Mouse (Mus musculus): Measurements from ENCODE around the gene Abtb2. TPM values are rescaled to one million over a fixed set of nuclear protein-coding genes. Genes with fewer than 3 reads are reported as not detected.

Gene Abtb2
- polyA plus RNA-seq, 1 experiment from 2014 or later: 11.5 TPM

DNA sequence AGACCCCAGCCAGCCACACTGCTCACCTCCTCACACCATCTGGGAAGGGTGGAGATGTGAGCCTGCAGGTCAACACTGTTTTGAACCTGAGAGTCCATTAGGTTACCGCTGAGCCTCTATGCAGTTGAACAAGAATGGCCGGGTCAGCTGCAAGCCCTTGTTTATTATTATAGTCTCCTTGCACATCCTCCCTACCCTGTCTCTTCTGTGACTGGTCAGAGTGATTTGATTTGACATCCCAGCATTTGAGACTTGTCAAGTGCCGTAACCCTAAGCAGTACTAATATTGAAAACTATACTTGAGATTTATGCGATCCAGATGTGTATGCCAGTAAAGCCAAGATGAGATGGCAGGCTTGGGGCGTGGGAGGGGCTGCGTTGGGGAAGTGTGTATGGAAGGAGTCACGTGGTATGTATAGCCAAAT, 65.2 kb downstream of the Abtb2 start:
- Histone ChIP-seq H3K27ac (replicated peaks; ENCODE audit: low read depth, low read length) (no peak overlapping the region), H3K9me3 (ENCODE audit: control insufficient read depth, low read length) (no peaks in the 10 kb centered on the region), H3K4me3 (ENCODE audit: low read depth, low read length) (no peak overlapping the region), H3K4me1 (ENCODE audit: control insufficient read depth, insufficient read depth, low read length) (peaks cover 34% of the 10 kb centered on the region), H3K36me3 (ENCODE audit: control insufficient read depth, insufficient read depth, low read length) (no peaks in the 10 kb centered on the region), H3K9ac (ENCODE audit: low read length) (no peak overlapping the region), H3K27me3 (ENCODE audit: control insufficient read depth, insufficient read depth, low read length) (no peaks in the 10 kb centered on the region), H3K4me2 (ENCODE audit: low read depth, severe bottlenecking) (no peak overlapping the region)
- ATAC-seq (ENCODE audit: insufficient number of reproducible peaks, low FRiP score, low TSS enrichment, low read depth) (0 out of 2 replicates have a peak, but pooled peaks have one; percentile 62), DNase-seq (ENCODE audit: low spot score) (peak; percentile 60)
- 42% methylated on average over 7 of the region's 7 CpGs for WGBS

DNA sequence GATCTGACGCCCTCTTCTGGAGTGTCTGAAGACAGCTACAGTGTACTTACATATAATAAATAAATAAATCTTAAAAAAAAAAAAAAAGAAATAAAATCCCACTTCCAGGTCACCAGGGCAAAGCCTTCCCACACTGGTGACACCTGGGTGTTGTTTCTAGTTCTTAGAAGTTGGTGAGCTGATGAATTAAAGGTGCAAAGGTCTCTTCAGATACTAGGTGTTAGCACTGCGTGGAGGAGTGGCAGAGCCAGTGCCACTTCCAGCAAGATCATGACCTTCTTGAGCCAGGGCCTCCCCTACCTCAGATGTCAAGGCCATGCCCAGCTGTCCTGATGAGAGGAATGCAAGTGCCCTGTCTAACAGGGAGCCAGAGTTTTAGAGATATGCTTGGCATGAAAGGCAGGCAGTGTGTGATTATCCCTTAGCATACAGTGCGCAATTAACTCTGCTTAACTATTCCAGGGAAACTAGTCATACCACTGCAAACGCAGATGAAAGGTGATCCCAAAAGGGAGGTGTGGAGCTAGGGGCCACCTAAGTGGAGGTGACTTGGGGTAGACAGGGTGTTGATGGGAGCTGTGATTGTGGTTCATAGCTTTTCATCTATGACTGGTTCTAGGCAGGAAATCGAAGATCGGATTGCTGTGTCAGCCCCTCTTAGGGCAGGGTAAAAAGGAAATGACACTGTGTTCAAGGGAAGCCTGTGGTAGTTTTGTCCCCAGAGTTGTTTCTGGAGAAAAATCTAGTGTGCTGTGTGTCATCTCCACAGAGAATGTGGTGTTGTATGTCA, 66.2 kb downstream of the Abtb2 start:
- ATAC-seq (ENCODE audit: insufficient number of reproducible peaks, low FRiP score, low TSS enrichment, low read depth): no peak
- peaks cover 34% of the 10 kb centered on the region for H3K4me1 ChIP-seq (ENCODE audit: control insufficient read depth, insufficient read depth, low read length)
- WGBS: 50% methylated on average over 5 of the region's 6 CpGs
- DNase-seq (ENCODE audit: low spot score): no peak
- no peaks in the 10 kb centered on the region for H3K36me3 ChIP-seq (ENCODE audit: control insufficient read depth, insufficient read depth, low read length)
- H3K27me3 ChIP-seq (ENCODE audit: control insufficient read depth, insufficient read depth, low read length): no peaks in the 10 kb centered on the region
- no peak overlapping the region for H3K9ac ChIP-seq (ENCODE audit: low read length)
- H3K4me2 ChIP-seq (ENCODE audit: low read depth, severe bottlenecking): no peak overlapping the region
- no peak overlapping the region for H3K27ac ChIP-seq (replicated peaks; ENCODE audit: low read depth, low read length)
- H3K9me3 ChIP-seq (ENCODE audit: control insufficient read depth, low read length): no peaks in the 10 kb centered on the region
- no peak overlapping the region for H3K4me3 ChIP-seq (ENCODE audit: low read depth, low read length)

DNA sequence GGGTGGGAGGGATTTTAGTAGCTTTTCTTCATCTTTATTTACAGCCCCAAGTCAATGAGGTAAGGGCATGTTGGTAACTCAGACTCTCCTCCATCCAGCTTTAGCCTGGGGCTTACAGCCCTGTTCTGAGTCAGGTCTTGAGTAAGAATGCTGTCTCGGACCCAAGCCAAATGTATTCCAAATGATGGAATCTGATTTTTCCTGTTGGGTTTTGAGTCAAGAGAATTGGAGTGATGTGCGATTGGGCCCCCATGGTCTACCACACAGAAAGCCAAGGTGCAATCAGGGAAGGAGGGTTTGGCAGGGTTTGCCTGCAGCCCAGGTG, 66.8 kb downstream of the Abtb2 start:
- ATAC-seq (ENCODE audit: insufficient number of reproducible peaks, low FRiP score, low TSS enrichment, low read depth) (no peak), DNase-seq (ENCODE audit: low spot score) (no peak)
- H3K4me1 ChIP-seq (ENCODE audit: control insufficient read depth, insufficient read depth, low read length): peaks cover 34% of the 10 kb centered on the region
- no peak overlapping the region for H3K4me3 ChIP-seq (ENCODE audit: low read depth, low read length)
- no peaks in the 10 kb centered on the region for H3K36me3 ChIP-seq (ENCODE audit: control insufficient read depth, insufficient read depth, low read length)
- no peak overlapping the region for H3K27ac ChIP-seq (replicated peaks; ENCODE audit: low read depth, low read length)
- no peak overlapping the region for H3K9ac ChIP-seq (ENCODE audit: low read length)
- 82% methylated on average over 2 of the region's 2 CpGs for WGBS
- H3K4me2 ChIP-seq (ENCODE audit: low read depth, severe bottlenecking): no peak overlapping the region
- H3K9me3 ChIP-seq (ENCODE audit: control insufficient read depth, low read length): no peaks in the 10 kb centered on the region
- H3K27me3 ChIP-seq (ENCODE audit: control insufficient read depth, insufficient read depth, low read length): no peaks in the 10 kb centered on the region

DNA sequence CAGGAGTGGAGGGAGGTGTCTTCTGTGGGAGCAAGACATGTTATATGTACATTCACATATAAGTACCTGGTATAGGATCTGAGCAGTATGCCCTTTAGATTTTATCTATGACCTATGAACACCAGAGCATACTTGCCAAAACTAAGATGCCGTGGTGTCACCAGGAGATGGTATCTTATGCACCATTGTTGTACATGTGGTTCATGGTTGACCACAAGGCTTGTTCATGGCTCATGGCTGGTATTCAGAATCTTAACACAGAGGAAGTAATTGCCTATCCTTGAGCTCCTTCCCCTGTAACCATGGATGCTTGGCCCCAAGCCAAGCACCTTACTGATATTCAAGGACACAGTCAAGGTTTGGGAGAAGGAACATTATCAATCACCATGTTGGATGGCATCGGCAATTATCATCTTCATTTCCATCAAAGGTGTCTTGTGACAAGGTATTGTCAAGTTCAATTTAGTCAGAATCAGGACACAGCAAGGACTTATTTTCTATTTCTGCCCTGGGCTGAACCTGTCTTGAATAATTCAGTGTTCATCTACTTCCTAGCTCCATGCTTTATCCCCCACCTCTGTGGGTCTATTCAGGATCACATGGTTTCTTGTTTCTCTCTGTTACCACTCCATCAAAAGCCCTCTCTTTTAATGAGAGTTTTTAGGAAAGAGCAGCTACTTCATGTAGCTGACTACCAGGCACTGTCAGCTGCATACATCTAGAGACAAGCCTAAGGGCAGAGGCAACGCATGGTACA, 69.8 kb downstream of the Abtb2 start:
- H3K9ac ChIP-seq (ENCODE audit: low read length): no peak overlapping the region
- no peak overlapping the region for H3K4me3 ChIP-seq (ENCODE audit: low read depth, low read length)
- H3K36me3 ChIP-seq (ENCODE audit: control insufficient read depth, insufficient read depth, low read length): no peaks in the 10 kb centered on the region
- H3K9me3 ChIP-seq (ENCODE audit: control insufficient read depth, low read length): no peaks in the 10 kb centered on the region
- 96% methylated on average over 3 of the region's 3 CpGs for WGBS
- H3K4me1 ChIP-seq (ENCODE audit: control insufficient read depth, insufficient read depth, low read length): peaks cover 38% of the 10 kb centered on the region
- ATAC-seq (ENCODE audit: insufficient number of reproducible peaks, low FRiP score, low TSS enrichment, low read depth): no peak
- no peak overlapping the region for H3K4me2 ChIP-seq (ENCODE audit: low read depth, severe bottlenecking)
- no peak for DNase-seq (ENCODE audit: low spot score)
- no peak overlapping the region for H3K27ac ChIP-seq (replicated peaks; ENCODE audit: low read depth, low read length)
- H3K27me3 ChIP-seq (ENCODE audit: control insufficient read depth, insufficient read depth, low read length): no peaks in the 10 kb centered on the region

DNA sequence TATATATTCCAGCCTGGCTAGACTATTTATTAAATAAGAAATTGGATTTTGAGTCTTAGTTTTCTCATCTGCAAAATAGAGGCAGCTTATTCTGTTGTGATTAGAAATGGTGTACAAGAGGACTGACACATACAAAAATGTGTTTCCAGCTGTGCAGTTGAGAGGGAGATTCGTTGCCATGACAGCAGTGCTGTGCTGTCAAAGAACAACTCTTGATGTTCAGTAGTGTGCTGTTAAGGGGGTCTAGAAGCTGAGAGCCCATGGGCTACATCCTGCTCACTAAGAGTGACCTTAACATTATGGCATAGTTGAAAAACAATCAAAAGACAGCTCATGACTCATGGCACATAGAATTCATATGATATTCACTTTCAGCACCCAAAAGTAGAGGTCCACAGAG, 71.3 kb downstream of the Abtb2 start:
- no peak overlapping the region for H3K27ac ChIP-seq (replicated peaks; ENCODE audit: low read depth, low read length)
- no peak overlapping the region for H3K4me2 ChIP-seq (ENCODE audit: low read depth, severe bottlenecking)
- no peaks in the 10 kb centered on the region for H3K27me3 ChIP-seq (ENCODE audit: control insufficient read depth, insufficient read depth, low read length)
- H3K9me3 ChIP-seq (ENCODE audit: control insufficient read depth, low read length): no peaks in the 10 kb centered on the region
- no peaks in the 10 kb centered on the region for H3K36me3 ChIP-seq (ENCODE audit: control insufficient read depth, insufficient read depth, low read length)
- DNase-seq (ENCODE audit: low spot score): no peak
- H3K9ac ChIP-seq (ENCODE audit: low read length): no peak overlapping the region
- no peak overlapping the region for H3K4me3 ChIP-seq (ENCODE audit: low read depth, low read length)
- ATAC-seq (ENCODE audit: insufficient number of reproducible peaks, low FRiP score, low TSS enrichment, low read depth): no peak
- peaks cover 33% of the 10 kb centered on the region for H3K4me1 ChIP-seq (ENCODE audit: control insufficient read depth, insufficient read depth, low read length)
- 74% methylated on average over 1 of the region's 1 CpGs for WGBS

DNA sequence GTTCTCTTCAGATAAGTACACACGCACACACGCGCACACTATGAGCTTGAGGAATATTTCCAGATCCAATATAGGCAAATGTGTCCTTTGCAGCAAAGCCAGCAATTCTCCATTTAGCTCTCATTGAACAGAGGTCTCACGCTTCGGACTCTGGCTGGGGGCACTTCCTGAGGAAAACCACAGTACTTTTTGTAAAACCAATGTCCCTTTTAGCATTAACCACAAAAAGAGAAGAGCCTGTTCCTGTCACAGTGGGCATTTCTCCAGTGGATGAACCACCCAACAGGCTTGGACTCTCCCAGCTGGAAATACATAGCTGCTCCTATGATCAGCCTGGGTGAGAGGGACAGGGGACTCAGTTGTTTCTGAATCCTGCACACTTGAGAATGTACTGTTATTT, 71.8 kb downstream of the Abtb2 start:
- H3K9me3 ChIP-seq (ENCODE audit: control insufficient read depth, low read length): no peaks in the 10 kb centered on the region
- no peak for ATAC-seq (ENCODE audit: insufficient number of reproducible peaks, low FRiP score, low TSS enrichment, low read depth)
- WGBS: 95% methylated on average over 5 of the region's 5 CpGs

DNA sequence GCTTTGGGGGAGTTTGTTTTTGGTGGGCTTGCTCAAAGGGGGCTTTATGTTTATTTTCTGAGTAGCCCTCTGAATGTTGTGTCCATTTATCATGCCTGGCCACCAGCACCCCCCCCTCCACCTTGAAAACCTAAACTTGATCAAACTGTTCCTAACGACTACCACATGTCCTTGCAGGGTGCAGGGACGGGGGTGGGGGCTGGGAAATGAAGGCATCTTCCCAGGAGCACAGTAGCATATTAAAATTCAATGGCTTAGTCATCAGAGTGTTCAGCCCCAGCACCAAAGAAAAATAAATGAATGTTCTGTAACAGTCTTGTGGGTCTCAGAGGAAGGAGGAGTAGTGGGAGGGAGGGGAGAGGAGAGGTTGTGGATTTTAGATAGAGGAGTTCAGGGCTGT, 73.6 kb downstream of the Abtb2 start:
- DNase-seq (ENCODE audit: low spot score) (no peak), ATAC-seq (ENCODE audit: insufficient number of reproducible peaks, low FRiP score, low TSS enrichment, low read depth) (no peak)
- no peak overlapping the region for H3K4me2 ChIP-seq (ENCODE audit: low read depth, severe bottlenecking)
- H3K4me1 ChIP-seq (ENCODE audit: control insufficient read depth, insufficient read depth, low read length): peaks cover 34% of the 10 kb centered on the region
- H3K36me3 ChIP-seq (ENCODE audit: control insufficient read depth, insufficient read depth, low read length): no peaks in the 10 kb centered on the region
- no peak overlapping the region for H3K4me3 ChIP-seq (ENCODE audit: low read depth, low read length)
- no peak overlapping the region for H3K27ac ChIP-seq (replicated peaks; ENCODE audit: low read depth, low read length)
- H3K9ac ChIP-seq (ENCODE audit: low read length): no peak overlapping the region
- H3K27me3 ChIP-seq (ENCODE audit: control insufficient read depth, insufficient read depth, low read length): no peaks in the 10 kb centered on the region
- 10% methylated on average over 2 of the region's 2 CpGs for WGBS
- no peaks in the 10 kb centered on the region for H3K9me3 ChIP-seq (ENCODE audit: control insufficient read depth, low read length)

More for the DNA sequence above, 71.8 kb downstream of the Abtb2 start:
- Histone ChIP-seq H3K9ac (ENCODE audit: low read length) (no peak overlapping the region), H3K36me3 (ENCODE audit: control insufficient read depth, insufficient read depth, low read length) (no peaks in the 10 kb centered on the region), H3K27ac (replicated peaks; ENCODE audit: low read depth, low read length) (no peak overlapping the region), H3K4me2 (ENCODE audit: low read depth, severe bottlenecking) (no peak overlapping the region), H3K4me3 (ENCODE audit: low read depth, low read length) (no peak overlapping the region), H3K27me3 (ENCODE audit: control insufficient read depth, insufficient read depth, low read length) (no peaks in the 10 kb centered on the region), H3K4me1 (ENCODE audit: control insufficient read depth, insufficient read depth, low read length) (peaks cover 27% of the 10 kb centered on the region)
- DNase-seq (ENCODE audit: low spot score): no peak

DNA sequence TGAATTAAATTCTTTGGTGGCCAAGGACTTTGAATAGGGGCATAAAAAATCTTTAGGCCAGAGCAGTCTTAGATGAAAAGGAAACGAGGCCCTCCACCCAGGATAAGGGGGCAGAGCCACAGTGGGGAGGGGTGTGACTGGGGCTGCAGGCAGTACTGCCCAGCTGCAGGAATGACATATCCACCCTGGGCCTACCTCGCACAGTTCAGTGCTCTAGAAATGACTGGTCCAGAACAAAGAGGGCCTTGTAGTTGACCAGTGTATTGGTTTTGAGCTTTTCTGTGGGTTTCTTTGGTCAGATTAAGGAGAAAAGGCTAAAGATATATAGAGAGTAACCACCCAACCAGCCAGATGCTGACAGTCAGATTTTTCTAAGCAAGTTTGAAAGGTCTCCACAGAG, 74.8 kb downstream of the Abtb2 start:
- Histone ChIP-seq H3K4me1 (ENCODE audit: control insufficient read depth, insufficient read depth, low read length) (peaks cover 34% of the 10 kb centered on the region), H3K27ac (replicated peaks; ENCODE audit: low read depth, low read length) (no peak overlapping the region)
- no peak for ATAC-seq (ENCODE audit: insufficient number of reproducible peaks, low FRiP score, low TSS enrichment, low read depth)

More for the DNA sequence above, 74.8 kb downstream of the Abtb2 start:
- no peak for DNase-seq (ENCODE audit: low spot score)
- Histone ChIP-seq H3K27me3 (ENCODE audit: control insufficient read depth, insufficient read depth, low read length) (no peaks in the 10 kb centered on the region), H3K36me3 (ENCODE audit: control insufficient read depth, insufficient read depth, low read length) (no peaks in the 10 kb centered on the region), H3K9me3 (ENCODE audit: control insufficient read depth, low read length) (no peaks in the 10 kb centered on the region), H3K4me2 (ENCODE audit: low read depth, severe bottlenecking) (no peak overlapping the region), H3K9ac (ENCODE audit: low read length) (no peak overlapping the region), H3K4me3 (ENCODE audit: low read depth, low read length) (no peak overlapping the region)
- WGBS: 35% methylated on average over 2 of the region's 2 CpGs

Measured in limb, embryonic 11.5 days (tissue).